Mouse (Mus musculus): Measurements from ENCODE around the gene Arhgap35.

The Arhgap35 gene

DNA sequence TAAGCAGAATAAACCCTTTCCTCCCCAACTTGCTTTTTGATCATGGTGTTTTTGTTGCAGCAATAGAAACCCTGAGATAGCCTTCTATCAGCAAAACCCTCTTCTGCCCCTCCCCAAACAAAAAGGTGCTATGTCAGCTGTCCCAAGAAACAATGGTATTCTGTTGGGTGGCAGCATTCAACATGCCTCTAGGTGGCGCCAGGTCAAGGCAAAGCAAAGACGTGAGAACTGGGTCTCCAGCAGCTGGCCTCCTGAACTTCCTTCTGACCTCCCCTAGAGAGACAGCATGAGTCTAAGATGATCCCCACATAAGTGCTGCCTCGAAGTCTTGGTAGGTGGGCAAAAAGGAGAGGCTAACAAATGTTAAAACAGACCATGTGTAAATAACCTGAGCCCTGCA, 107.5 kb downstream of the Arhgap35 start:
- DNase-seq = peak; percentile 68

DNA sequence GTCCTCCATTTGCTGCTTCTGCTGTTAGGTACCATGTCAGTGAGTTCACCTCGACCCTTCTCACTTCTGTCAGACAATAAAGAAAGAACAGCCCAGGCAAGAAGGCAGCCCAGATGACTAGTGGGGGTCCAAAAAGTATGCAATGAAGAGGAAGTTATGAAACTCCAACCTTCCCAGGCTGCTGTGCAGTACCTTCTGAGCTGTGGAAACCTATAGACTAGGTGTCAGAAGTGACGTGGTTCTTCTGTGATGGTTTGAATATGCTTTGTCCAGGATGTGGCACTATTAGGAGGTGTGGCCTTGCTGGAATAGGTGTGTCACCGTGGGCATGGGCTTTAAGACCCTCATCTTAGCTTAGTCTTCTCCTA, 109.6 kb downstream of the Arhgap35 start:
- DNase-seq = no peak

DNA sequence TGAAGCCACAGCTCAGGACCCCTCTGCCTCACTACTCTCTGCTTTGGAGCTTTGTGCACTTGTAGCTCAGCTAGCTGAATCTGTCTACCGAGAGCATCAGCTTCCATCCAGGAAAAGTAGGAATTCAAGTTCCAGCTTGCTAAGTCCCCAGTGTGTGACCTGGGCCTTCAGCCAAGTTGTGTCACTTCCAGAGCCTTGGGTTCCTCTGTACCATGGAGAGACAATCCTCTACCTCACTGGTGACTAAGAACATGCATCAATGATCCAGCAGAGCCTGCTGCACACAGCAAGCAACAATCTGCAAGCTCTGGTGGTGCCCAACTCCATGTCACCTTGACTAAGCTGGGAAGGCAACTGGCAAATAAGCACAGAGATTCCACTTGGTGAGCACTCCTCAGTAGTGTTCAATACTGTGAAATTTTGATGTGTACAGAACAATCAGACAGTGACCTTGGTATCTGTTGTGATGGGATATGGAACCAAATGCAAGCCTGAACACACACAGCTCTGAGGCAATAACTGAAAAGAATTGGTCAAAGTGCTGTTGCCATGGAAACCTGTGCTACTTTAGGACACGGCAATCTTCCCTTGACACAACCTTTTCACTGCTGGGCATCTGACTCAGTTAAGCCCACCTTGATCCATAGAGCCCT, 110.1 kb downstream of the Arhgap35 start:
- no peak for DNase-seq

DNA sequence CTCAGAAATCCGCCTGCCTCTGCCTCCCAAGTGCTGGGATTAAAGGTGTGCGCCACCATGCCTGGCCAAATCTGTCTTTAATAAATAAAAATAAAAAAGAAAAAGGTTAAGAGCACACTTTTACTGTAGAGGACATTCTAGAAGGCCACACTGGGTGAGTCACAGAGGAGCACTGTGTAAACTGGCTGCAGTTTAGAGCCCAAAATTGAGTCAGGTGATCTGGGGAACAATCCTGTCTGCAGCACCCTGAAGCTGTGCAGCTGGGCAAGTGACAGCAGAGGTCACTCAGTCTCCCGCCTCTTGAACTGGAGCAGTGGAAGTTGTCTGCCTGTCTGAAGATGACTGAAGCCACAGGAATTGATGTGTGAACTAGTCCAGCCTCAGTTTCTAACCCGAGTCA, 113.2 kb downstream of the Arhgap35 start:
- DNase-seq = no peak

DNA sequence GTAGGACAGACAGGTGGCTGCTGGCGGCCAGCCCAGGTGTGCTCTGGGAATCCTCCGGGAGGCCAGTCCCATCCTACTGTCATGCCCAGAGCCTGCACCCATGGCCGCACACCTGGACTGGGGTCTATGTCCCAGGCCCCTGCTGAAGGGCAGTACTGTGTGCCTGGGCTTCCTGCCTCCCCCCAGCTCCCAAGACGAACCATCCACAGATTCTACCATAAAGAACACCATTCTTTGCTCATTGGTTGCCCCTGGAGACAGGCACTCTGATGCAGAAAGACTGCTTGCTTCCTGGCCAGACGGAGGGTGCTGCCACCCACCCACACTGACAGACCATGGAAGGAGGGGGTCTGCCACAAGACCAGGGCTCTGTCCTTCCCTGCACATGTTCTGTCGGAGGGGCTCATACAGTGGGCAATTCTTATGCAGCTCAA, 115.1 kb downstream of the Arhgap35 start:
- no peak for DNase-seq

DNA sequence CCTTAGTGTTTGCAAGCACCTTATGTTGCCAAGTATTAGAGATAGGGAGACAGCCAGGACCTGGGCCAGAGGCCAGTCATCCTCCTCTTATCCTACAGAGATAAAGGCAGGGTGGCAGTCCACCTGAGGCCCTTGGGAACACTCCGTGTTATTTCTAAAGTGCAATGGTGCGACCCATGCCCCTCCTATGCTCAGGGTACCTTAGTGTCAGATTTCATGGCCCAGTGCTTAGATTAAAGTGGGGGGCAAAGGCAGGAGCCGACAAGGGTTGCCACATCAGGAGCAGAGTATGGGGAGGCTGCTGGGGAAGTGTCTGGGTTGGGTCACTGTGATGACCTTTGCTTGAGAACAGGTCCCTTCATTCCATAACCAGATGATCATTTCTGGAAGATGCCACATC, 118.5 kb downstream of the Arhgap35 start:
- DNase-seq = no peak

DNA sequence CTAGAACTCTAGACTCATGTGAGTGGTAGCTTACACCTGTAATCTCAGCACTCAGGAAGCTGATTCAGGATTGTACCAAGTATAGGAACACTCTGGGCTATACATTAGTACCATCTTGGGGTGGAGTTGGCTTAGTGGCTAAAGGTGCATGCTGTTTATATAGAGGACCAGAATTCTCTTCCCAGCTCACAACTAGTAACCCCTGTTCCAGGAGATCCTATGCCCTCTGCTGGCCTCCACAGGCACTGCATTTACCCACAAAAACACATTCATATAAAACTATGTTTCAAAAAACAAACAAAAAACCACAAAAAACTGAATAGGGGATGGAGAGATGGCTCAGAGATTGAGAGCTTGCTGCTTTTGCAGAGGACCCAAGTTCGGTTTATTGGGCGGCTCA, 121.4 kb downstream of the Arhgap35 start:
- peak; percentile 42 for DNase-seq

DNA sequence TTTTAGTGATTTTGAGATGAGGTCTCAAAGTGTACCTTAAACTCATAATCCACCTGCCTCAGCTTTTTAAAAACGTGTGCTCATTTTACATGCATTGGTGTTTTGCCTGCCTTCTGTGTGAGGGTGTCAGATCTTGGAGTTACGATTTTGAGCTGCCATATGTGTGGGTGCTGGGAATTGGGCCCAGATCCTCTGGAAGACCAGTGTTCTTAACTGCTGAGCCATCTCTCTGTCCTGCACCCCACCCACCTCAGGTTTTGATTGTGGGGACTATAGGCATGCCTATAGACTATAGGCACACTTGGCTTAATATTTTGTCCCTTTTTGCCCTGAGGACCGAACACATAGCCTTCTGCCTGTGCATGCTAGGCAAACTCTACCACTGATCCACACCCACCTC, 122.6 kb downstream of the Arhgap35 start:
- no peak for DNase-seq

DNA sequence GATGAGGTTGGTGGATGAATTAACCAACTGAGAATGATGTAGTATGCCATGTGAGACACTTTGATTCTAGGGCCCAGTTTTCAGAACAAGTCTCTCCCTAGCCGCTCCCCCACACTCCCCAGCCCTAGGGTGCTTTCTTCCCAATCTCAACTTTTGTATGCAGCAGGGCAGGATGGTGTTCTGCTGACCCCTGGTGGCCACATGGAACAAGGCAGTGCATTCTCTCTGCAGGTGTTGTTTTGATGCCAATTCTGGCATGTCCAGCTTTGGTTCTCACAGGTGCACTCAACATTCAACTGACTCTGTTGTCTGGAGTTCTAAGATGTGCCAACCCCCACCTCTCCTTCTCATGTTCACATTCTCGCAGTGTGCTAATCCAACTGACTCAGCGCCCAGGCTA, 123.0 kb downstream of the Arhgap35 start:
- DNase-seq = peak; percentile 67

DNA sequence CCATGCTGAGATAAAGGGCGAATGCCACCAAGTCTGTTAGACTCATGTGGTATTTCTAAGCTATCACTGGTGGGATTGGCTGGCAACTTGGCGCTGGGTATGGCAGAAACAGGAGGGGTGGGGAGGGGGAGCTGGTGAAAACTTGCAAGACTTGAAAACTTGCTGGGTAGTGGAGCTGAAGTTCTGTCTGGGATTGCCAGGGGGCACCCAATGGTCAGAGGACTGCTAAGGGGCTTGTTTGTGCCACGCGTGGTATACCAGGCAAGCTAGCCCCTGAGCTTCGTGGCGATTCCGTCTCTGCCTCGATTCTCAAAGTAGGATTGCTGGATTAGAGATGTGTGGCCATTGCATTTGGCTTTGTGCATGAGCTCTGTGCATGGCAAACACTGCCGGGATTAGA, 124.8 kb downstream of the Arhgap35 start:
- DNase-seq = no peak

DNA sequence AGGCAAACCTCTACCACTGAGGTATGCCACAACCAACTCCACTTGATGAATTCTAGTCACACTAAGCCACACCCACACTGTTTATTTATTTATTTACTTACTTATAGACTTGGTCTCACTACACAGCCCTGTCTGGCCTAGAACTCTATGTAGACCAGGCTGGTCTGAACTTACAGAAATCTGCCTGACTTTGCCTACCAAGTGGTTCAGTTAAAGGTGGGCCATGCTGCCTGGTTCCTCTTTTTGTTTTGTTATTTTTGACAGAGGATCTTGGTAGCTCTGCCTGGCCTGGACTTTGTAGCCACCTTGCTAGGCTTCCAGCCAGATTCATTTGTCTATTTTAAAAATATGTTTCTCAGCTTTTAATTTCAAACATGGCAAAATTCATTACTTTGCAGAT, 126.0 kb downstream of the Arhgap35 start:
- DNase-seq = no peak

DNA sequence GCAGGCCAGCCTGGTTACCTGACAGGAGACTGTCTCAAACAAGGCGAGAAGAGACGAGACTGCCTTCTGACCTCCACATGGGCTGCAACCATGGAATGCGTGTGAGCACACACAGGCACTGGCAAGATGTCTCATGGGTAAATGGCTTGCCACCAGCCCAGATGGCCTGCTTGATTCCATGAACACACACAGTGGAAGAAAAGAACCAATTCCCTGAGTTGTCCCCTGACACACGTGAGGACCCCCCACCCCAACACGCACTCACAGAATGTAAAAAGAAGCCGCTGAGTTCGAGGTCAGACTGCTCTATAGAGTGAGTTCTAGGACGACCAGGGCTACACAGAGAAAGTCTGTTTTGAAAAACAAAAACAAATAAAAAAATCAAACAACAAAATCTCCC, 137.2 kb downstream of the Arhgap35 start, which contains the start of gene Npas1:
Npas1 (minus strand) TSS at position 101 of the 400 bp plus-strand sequence.
- DNase-seq = no peak

DNA sequence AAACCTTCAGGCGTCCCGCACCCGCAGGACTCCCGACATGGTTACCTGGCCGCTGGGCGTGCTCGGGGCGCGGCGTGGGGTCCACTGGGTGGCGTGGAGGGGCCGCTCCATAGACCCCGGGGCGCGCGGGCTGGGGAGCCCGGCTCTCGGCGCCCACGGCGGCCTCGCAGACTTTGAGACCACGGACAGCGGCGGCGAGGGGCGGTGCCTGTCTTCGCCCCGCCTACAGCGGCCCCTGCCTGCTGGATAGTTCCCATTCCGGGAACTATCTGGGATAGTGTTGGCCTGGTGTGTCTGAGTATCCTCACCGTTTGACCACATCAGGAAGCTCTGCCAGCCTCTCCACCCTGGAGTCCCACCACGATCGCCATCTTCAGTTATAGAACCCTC, 138.2 kb downstream of the Arhgap35 start:
- DNase-seq = peak; percentile 56

DNA sequence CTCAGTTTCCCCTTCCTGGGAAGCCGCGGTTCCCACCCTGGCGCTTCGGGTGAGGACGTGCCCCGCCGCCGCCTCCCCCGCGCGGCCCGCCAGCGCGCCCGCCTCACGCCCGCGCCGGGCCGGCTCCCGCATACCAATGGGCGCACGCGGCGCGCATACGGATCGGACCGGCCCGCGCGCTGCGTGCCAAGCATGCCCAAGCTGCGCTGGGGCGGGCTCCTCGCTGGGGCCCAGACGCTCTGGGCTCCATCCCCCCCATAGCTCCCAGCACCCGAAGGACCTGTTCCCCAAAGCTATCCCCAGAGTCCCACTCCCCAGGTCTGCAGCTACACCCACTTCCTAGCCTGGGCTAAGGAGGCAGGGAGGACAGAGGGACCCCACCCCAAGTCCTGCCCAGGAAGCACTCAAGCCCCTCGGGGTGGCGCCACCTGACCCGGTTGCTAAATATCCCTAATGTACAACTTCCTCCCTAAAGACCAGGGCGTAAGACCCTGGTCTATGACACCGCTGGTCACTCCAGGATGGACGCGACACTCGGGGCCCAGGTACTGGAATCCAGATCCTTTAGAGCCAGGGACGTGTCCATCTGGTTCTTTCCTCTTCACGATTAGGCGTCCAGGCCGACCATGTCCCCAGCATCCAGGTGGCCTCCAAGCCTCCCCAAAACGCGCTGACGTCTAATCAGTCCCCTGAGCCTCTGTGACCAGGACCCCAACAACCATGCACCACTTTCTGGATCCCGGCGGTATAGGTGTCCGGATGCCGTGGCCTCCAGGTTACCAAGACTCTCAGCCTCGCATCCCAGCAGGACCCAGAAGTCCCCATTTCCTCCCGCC, 138.8 kb downstream of the Arhgap35 start:
- DNase-seq = no peak

DNA sequence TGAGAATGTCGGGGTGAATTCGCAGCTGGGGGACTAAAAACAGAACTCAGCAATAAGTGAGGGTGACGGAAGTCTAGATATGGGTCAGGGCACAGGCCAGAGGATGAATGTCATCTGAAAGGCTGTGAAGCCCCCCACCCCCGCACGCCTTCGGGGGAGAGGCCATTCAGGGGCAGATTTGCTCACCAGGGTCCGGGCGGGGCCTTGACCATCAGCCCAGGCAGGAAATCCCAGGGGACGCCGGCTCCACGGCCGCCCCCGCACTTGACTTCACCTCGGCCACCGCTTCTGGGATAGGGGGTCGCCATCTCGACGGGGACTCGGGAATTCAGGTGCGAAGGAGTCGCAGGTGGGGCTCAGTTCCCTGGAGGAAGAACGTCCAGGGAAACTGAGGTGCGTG, 139.5 kb downstream of the Arhgap35 start:
- DNase-seq = no peak

DNA sequence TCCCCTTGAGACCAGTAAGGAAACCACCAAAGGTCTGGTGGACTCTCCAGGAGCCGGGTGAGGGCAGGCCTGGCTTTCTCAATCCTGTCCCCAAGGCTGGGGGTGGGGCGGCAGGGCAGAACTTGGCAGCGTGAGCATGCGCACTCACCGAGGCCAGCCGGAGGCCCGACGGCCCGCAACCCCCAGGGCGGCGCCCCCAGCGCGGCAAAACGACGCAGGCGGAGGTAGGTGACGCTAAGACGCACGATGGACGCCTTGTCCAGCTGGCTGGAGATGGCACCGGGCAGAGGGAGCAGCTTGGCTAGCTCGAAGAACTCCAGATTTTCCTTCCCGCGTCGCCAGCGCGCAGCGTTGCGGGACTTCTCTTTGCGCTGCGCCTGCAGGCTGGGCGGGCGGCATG, 140.3 kb downstream of the Arhgap35 start:
- DNase-seq = peak; percentile 52

DNA sequence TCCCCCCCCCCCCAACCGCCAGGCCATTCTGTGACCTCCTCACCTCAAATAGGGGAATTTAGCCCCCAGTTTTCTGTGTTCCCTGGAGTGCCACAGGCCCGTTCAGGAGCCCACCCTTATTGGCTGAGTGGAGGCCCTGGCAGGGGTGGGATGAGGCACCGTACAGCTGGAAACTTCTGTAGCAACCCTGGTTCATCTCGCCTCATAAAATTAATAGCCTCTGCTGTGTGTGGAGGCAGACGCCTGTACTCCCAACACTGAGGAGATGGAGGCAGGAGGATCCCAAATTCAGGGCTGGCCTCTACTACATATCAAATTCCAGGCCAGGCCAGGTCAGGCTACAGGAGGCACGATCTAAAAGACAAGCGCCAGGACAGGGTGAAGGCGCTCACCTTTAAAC, 140.9 kb downstream of the Arhgap35 start:
- DNase-seq = no peak

DNA sequence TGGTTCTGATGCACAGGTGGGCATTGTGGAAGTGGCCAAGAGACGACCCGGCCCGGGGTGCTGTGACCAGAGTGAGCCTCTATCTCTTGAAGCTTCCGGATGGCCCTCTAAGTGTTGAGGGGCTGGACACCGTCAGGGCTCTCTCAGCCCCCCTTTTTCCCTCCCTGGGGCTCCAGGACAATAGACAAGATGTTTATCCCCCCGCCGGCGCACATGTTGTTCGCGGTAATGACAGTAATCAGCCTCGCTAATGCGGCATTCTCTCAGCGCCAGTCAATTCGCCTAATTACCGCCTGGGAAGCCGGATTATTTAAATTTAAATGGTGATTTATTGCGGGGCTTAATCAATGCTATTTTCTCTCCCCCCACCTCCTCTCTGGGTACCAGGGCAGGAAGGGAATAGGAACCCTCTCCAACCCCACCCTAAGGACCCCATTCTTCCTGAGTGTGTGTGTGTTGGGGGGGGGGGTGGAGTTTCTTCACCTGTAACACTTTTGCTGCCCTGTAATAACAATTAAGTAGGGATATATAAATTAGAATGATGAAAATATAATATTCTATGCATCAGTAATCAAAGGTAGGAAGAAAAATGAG, 142.6 kb downstream of the Arhgap35 start:
- DNase-seq = no peak

DNA sequence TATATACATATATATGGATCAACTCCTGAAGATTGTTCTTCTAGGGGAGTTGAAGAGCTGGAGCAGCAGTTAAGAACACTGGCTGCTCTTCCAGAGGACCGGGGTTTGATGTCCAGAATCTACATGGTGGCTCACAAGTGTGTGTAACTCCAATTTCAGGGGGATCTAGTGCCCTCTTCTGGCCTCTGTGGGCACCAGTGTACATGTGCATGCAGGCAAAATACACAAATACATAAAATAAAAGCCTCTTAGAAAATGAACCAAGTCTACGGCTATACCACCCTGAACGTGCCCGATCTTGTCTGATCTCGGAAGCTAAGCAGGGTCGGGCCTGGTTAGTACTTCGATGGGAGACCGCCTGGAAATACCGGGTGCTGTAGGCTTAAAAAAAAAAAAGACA, 143.2 kb downstream of the Arhgap35 start:
- peak; percentile 44 for DNase-seq

DNA sequence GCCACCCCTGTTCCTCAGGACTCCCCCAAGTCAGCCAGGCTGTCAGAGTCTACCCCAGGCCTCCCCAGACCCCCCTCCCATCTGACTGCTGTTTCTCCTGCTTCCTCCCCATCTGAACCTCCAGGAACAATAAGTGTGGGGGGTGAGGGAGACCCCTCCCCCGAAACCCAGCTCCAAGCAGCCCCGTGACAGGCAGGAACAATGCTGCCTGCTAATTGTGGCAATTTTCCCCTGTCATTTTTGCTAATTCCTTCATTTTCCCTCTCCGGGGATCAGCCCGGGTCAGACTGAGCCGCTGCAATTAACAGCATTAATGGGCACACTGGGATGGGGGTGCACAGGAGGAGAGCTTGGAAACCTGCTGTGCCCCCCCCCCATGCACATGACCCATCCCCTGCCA, 146.7 kb downstream of the Arhgap35 start:
- DNase-seq = no peak

DNA sequence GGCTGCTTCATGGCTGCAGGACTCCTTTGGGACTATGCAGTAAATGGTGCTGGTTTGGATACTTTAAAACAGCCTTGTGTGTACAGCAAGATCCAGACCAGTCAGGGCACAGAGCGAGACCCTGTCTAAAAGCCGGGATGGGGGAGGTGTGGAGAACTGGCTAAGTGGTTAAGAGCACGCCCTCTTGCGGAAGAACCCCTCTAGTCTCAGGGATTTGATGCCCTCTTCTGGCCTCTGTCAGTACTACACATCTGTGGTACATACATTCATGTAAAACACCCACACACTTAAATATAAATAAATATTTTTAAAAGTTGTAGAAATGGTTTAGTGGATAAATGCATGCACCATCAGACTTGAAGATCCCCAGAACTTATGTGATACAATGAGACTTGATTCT, 148.2 kb downstream of the Arhgap35 start:
- peak; percentile 36 for DNase-seq

DNA sequence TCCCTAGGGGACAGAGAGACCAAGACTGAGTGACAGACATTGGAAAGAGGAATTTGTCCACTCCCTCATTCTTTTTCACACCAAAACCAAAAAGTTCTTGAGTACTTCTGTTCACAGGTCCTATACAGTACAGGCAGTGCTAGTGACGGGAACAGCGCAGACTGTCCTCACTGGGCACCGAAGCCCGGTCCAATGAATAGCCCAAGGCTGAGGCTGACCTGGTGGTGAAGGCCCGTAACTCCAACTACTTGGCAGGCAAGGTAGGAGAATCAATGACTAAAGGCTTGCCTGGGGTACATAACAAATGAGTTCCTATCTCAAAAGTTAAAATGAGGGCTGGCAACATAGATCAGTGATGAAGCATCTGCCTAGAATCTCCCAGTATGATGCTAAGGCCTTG, 149.2 kb downstream of the Arhgap35 start:
- DNase-seq = no peak

DNA sequence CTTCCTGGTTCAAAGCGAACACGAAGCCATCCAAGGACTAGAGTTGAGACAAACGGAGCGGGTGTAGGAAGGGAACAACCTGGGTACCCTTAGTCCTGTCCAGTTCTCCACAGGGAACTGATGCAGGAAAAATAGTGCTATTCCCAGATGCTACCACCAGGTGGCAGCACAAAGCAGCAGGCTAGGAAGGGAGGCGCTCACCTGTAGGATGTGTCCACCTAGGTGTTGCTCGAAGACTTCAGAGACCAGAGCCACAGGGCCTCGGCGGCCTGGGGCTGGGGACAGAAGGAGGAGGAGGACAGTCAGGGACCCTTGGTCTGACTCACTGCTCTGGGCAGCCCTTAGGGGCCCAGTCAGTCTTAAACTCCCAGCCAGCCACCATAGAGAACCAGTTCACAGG, 149.6 kb downstream of the Arhgap35 start:
- DNase-seq = peak; percentile 65

DNA sequence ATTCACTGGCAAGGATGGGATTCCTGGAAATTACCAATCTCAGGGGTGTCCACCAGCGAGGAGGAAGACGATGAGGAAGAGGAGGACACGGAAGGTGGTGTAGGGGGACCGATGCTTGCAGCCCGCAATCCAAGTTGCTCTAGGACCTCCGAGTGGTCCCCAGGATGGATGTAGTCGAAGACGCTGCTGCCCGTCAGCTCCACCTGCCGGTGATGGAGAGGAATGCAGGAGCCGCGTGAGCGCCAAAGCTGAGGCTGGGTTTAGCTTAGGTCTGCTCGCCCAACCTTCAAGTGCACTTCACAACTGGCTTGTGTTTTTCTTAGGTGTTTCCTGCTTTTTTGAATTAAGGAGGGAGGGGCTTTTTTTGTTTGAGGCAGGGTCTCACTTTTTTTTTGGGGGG, 151.6 kb downstream of the Arhgap35 start:
- DNase-seq = peak; percentile 87
